Mouse (Mus musculus): ENCODE measurements at regions not wholly inside any gene's neighbourhood (a gene's known extent, or its start where the extent isn't known, plus 50 kb on each side); places are given as distances from the start of the nearest gene placed in this dataset.

- no peak overlapping the region for H3K4me3 ChIP-seq (ENCODE audit: low read depth, low read length)
- ATAC-seq (replicated peaks; ENCODE audit: insufficient number of reproducible peaks, low FRiP score, low TSS enrichment, low read depth) (no peak), DNase-seq (ENCODE audit: low spot score) (no peak)
- H3K9ac ChIP-seq (replicated peaks; ENCODE audit: low read length) = no peak overlapping the region
- H3K4me2 ChIP-seq (ENCODE audit: low read depth, low read length) = no peak overlapping the region
- no peaks in the 10 kb centered on the region for H3K27me3 ChIP-seq (ENCODE audit: control insufficient read depth, insufficient read depth, low read length)
- H3K27ac ChIP-seq (replicated peaks; ENCODE audit: low read depth, low read length) = no peak overlapping the region
- no peaks in the 10 kb centered on the region for H3K36me3 ChIP-seq (replicated peaks; ENCODE audit: control insufficient read depth, insufficient read depth, low read depth, low read length)
- WGBS = 94% methylated on average over 18 of the region's 18 CpGs
- no peaks in the 10 kb centered on the region for H3K9me3 ChIP-seq (replicated peaks; ENCODE audit: control insufficient read depth, low read length)
- H3K4me1 ChIP-seq (ENCODE audit: control insufficient read depth, insufficient read depth, low read length) = no peaks in the 10 kb centered on the region
These were observed 162.0 kb downstream of the Zfp326 start for GRCm38 (mm10) chr5:106038321-106038720.

GRCm38 (mm10) chr5:106036176-106036575 lies 159.8 kb downstream of the Zfp326 start:
- Histone ChIP-seq H3K9ac (replicated peaks; ENCODE audit: low read length) (no peak overlapping the region), H3K36me3 (replicated peaks; ENCODE audit: control insufficient read depth, insufficient read depth, low read depth, low read length) (no peaks in the 10 kb centered on the region), H3K27ac (replicated peaks; ENCODE audit: low read depth, low read length) (no peak overlapping the region), H3K9me3 (replicated peaks; ENCODE audit: control insufficient read depth, low read length) (no peaks in the 10 kb centered on the region), H3K4me3 (ENCODE audit: low read depth, low read length) (no peak overlapping the region), H3K4me1 (ENCODE audit: control insufficient read depth, insufficient read depth, low read length) (no peaks in the 10 kb centered on the region), H3K27me3 (ENCODE audit: control insufficient read depth, insufficient read depth, low read length) (no peaks in the 10 kb centered on the region), H3K4me2 (ENCODE audit: low read depth, low read length) (no peak overlapping the region)
- no peak for DNase-seq (ENCODE audit: low spot score)
- ATAC-seq (replicated peaks; ENCODE audit: insufficient number of reproducible peaks, low FRiP score, low TSS enrichment, low read depth) = no peak
- WGBS = 34% methylated on average over 6 of the region's 6 CpGs

- DNase-seq (ENCODE audit: low spot score) (no peak), ATAC-seq (replicated peaks; ENCODE audit: insufficient number of reproducible peaks, low FRiP score, low TSS enrichment, low read depth) (no peak)
- no peaks in the 10 kb centered on the region for H3K36me3 ChIP-seq (replicated peaks; ENCODE audit: control insufficient read depth, insufficient read depth, low read depth, low read length)
- no peak overlapping the region for H3K9ac ChIP-seq (replicated peaks; ENCODE audit: low read length)
- H3K9me3 ChIP-seq (replicated peaks; ENCODE audit: control insufficient read depth, low read length) = no peaks in the 10 kb centered on the region
- H3K4me3 ChIP-seq (ENCODE audit: low read depth, low read length) = no peak overlapping the region
- no peaks in the 10 kb centered on the region for H3K27me3 ChIP-seq (ENCODE audit: control insufficient read depth, insufficient read depth, low read length)
- H3K4me2 ChIP-seq (ENCODE audit: low read depth, low read length) = no peak overlapping the region
- 74% methylated on average over 4 of the region's 4 CpGs for WGBS
- H3K27ac ChIP-seq (replicated peaks; ENCODE audit: low read depth, low read length) = no peak overlapping the region
- no peaks in the 10 kb centered on the region for H3K4me1 ChIP-seq (ENCODE audit: control insufficient read depth, insufficient read depth, low read length)
These were observed 156.6 kb downstream of the Zfp326 start for GRCm38 (mm10) chr5:106032956-106033355.

- 76% methylated on average over 2 of the region's 2 CpGs for WGBS
- DNase-seq (ENCODE audit: low spot score) (no peak), ATAC-seq (replicated peaks; ENCODE audit: insufficient number of reproducible peaks, low FRiP score, low TSS enrichment, low read depth) (no peak)
- no peaks in the 10 kb centered on the region for H3K9me3 ChIP-seq (replicated peaks; ENCODE audit: control insufficient read depth, low read length)
- H3K27me3 ChIP-seq (ENCODE audit: control insufficient read depth, insufficient read depth, low read length) = no peaks in the 10 kb centered on the region
- no peaks in the 10 kb centered on the region for H3K4me1 ChIP-seq (ENCODE audit: control insufficient read depth, insufficient read depth, low read length)
- H3K36me3 ChIP-seq (replicated peaks; ENCODE audit: control insufficient read depth, insufficient read depth, low read depth, low read length) = no peaks in the 10 kb centered on the region
- H3K4me3 ChIP-seq (ENCODE audit: low read depth, low read length) = no peak overlapping the region
- H3K27ac ChIP-seq (replicated peaks; ENCODE audit: low read depth, low read length) = no peak overlapping the region
- H3K9ac ChIP-seq (replicated peaks; ENCODE audit: low read length) = no peak overlapping the region
- no peak overlapping the region for H3K4me2 ChIP-seq (ENCODE audit: low read depth, low read length)
These were observed 150.5 kb downstream of the Zfp326 start for GRCm38 (mm10) chr5:106026861-106027260.

GRCm38 (mm10) chr5:106004292-106004917 lies 128.0 kb downstream of the Zfp326 start:
- Histone ChIP-seq H3K27ac (replicated peaks; ENCODE audit: low read depth, low read length) (no peak overlapping the region), H3K27me3 (ENCODE audit: control insufficient read depth, insufficient read depth, low read length) (no peaks in the 10 kb centered on the region), H3K9me3 (replicated peaks; ENCODE audit: control insufficient read depth, low read length) (no peaks in the 10 kb centered on the region), H3K4me1 (ENCODE audit: control insufficient read depth, insufficient read depth, low read length) (no peaks in the 10 kb centered on the region), H3K9ac (replicated peaks; ENCODE audit: low read length) (no peak overlapping the region), H3K4me2 (ENCODE audit: low read depth, low read length) (no peak overlapping the region), H3K36me3 (replicated peaks; ENCODE audit: control insufficient read depth, insufficient read depth, low read depth, low read length) (no peaks in the 10 kb centered on the region), H3K4me3 (ENCODE audit: low read depth, low read length) (no peak overlapping the region)
- WGBS = 37% methylated on average over 16 of the region's 16 CpGs
- no peak for ATAC-seq (replicated peaks; ENCODE audit: insufficient number of reproducible peaks, low FRiP score, low TSS enrichment, low read depth)
- no peak for DNase-seq (ENCODE audit: low spot score)

GRCm38 (mm10) chr5:106003321-106004291 lies 127.2 kb downstream of the Zfp326 start:
- WGBS = 58% methylated on average over 28 of the region's 28 CpGs
- DNase-seq (ENCODE audit: low spot score) = no peak
- Histone ChIP-seq H3K4me2 (ENCODE audit: low read depth, low read length) (no peak overlapping the region), H3K4me3 (ENCODE audit: low read depth, low read length) (no peak overlapping the region), H3K9ac (replicated peaks; ENCODE audit: low read length) (no peak overlapping the region), H3K27me3 (ENCODE audit: control insufficient read depth, insufficient read depth, low read length) (no peaks in the 10 kb centered on the region), H3K36me3 (replicated peaks; ENCODE audit: control insufficient read depth, insufficient read depth, low read depth, low read length) (no peaks in the 10 kb centered on the region), H3K4me1 (ENCODE audit: control insufficient read depth, insufficient read depth, low read length) (no peaks in the 10 kb centered on the region), H3K9me3 (replicated peaks; ENCODE audit: control insufficient read depth, low read length) (no peaks in the 10 kb centered on the region), H3K27ac (replicated peaks; ENCODE audit: low read depth, low read length) (no peak overlapping the region)
- ATAC-seq (replicated peaks; ENCODE audit: insufficient number of reproducible peaks, low FRiP score, low TSS enrichment, low read depth) = no peak

GRCm38 (mm10) chr5:106002330-106002729 lies 126.0 kb downstream of the Zfp326 start:
- H3K9me3 ChIP-seq (replicated peaks; ENCODE audit: control insufficient read depth, low read length) = no peaks in the 10 kb centered on the region
- no peaks in the 10 kb centered on the region for H3K4me1 ChIP-seq (ENCODE audit: control insufficient read depth, insufficient read depth, low read length)
- WGBS = 42% methylated on average over 7 of the region's 7 CpGs
- DNase-seq (ENCODE audit: low spot score) = peak; percentile 68
- no peak overlapping the region for H3K4me3 ChIP-seq (ENCODE audit: low read depth, low read length)
- H3K4me2 ChIP-seq (ENCODE audit: low read depth, low read length) = no peak overlapping the region
- no peaks in the 10 kb centered on the region for H3K27me3 ChIP-seq (ENCODE audit: control insufficient read depth, insufficient read depth, low read length)
- H3K36me3 ChIP-seq (replicated peaks; ENCODE audit: control insufficient read depth, insufficient read depth, low read depth, low read length) = no peaks in the 10 kb centered on the region
- ATAC-seq (replicated peaks; ENCODE audit: insufficient number of reproducible peaks, low FRiP score, low TSS enrichment, low read depth) = no peak
- H3K9ac ChIP-seq (replicated peaks; ENCODE audit: low read length) = no peak overlapping the region
- no peak overlapping the region for H3K27ac ChIP-seq (replicated peaks; ENCODE audit: low read depth, low read length)

GRCm38 (mm10) chr5:105994218-105994617 lies 117.9 kb downstream of the Zfp326 start:
- ATAC-seq (replicated peaks; ENCODE audit: insufficient number of reproducible peaks, low FRiP score, low TSS enrichment, low read depth) (no peak), DNase-seq (ENCODE audit: low spot score) (no peak)
- Histone ChIP-seq H3K27ac (replicated peaks; ENCODE audit: low read depth, low read length) (no peak overlapping the region), H3K36me3 (replicated peaks; ENCODE audit: control insufficient read depth, insufficient read depth, low read depth, low read length) (no peaks in the 10 kb centered on the region), H3K9ac (replicated peaks; ENCODE audit: low read length) (no peak overlapping the region), H3K4me1 (ENCODE audit: control insufficient read depth, insufficient read depth, low read length) (no peaks in the 10 kb centered on the region), H3K27me3 (ENCODE audit: control insufficient read depth, insufficient read depth, low read length) (no peaks in the 10 kb centered on the region; the same call in 1 of the 2 replicates), H3K4me2 (ENCODE audit: low read depth, low read length) (no peak overlapping the region), H3K4me3 (ENCODE audit: low read depth, low read length) (no peak overlapping the region), H3K9me3 (replicated peaks; ENCODE audit: control insufficient read depth, low read length) (no peaks in the 10 kb centered on the region)
- WGBS = 89% methylated on average over 1 of the region's 1 CpGs
